Mouse (Mus musculus) kidney, adult 2 months (tissue): ENCODE measurements around the gene Oprm1.

Experiments used
- CTCF ChIP-seq: fragments of 200-500 bp; conservative IDR thresholded peaks from 2 replicates; pipeline ENCODE4 v1.5.1; 2011; ENCODE audit warnings: low read depth, mild to moderate bottlenecking, control low read depth, low read length, moderate library complexity, mixed read lengths; ENCODE audit not compliant: insufficient read depth, insufficient read length
- POLR2A ChIP-seq: fragments of 200-500 bp; IDR thresholded peaks from one replicate; pipeline ENCODE4 v1.6.1; 2011; ENCODE audit warnings: low read depth, low read length, control low read depth

DNA sequence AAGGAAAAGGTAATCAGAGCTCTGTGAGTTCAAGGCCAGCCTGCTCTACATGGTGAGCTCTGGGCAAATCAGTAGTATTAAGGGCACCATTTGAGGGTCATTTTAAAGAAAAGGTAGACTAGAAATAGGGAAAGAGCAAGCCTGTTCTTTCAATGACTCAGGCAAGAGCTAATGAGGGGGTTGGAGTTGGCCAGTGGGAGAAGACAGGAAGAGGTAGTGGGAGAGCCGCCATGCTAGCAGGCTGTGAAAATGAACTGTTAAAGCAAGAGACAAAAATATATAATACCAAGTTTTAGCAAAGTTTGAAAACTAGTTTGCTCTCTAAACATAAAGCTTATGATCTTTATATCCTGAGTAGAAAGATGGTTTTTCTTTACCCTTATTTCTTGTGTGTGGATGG is 172.1 kb downstream of the Oprm1 start:
- no peak for TF ChIP-seq CTCF
- TF ChIP-seq POLR2A: no peak
